Mouse (Mus musculus) heart, adult 8-10 months (tissue): ENCODE data around the gene Map4k3. TPM values are rescaled to one million over a fixed set of nuclear protein-coding genes. Genes with fewer than 3 reads are reported as not detected.

Source experiments
- DNase-seq: peaks from one replicate; pipeline ENCODE4 v3.0.0; 2022; ENCODE audit warnings: low spot score
- total RNA-seq, 4 experiments: library from RNA; stranded (reverse); gene quantifications; 2 replicates each; pipeline ENCODE4 v1.2.4; 2022

Map4k3 gene
- total RNA-seq, 4 experiments from 2014 or later = 19.3 to 25.2 (median 22.0) TPM

DNA sequence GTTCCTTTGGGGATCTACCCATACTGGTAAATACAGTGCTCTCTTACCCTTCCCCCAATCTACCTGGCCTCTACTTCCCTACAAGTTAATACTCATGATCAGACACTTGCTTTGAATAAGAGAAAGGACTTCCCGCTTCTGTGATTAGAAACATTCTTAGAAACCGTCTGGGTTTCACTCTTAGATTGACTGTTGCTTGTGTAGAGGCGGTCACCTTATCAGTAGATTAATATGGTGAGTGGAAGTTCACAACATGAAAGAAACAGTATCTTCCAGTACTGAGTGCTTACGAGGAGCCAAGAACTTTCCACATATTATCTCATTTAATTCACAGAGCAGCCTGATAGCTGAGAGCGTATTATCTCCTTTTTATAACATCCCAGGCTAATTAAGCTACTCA lies 1.5 kb upstream of the Map4k3 start:
- no peak for DNase-seq

DNA sequence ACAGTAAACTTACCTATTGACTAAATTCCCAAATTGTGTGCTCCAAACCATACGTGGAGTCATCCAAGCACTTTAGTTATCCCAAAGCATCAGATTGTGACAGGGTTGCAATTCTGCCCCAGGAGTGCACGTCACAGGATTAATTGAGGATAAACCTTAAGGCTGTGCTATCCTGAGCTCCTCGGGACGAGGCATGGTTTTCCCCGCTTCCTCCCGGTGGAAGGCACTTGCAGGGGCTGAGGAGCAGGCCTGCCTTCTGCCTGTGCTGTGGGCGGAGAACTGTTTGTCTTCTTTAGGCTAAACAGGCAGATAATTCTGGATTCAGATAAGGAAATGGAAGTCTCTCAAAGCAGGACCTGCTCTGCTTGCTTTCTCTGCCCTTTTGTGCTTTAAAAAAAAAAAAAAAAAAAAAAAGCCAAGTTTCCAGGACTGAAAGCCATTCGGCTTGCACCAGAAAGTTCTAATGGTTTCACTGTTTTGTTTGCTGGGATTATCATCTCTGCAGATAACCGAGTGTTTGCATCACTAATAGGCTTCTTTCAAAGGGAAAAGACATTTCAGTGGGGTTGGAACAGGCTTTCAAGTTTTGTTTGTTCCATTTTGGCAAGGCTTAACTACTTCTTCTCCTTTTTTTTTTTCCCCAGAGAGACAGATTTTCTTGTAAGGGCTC lies 930 bp upstream of the Map4k3 start:
- no peak for DNase-seq

DNA sequence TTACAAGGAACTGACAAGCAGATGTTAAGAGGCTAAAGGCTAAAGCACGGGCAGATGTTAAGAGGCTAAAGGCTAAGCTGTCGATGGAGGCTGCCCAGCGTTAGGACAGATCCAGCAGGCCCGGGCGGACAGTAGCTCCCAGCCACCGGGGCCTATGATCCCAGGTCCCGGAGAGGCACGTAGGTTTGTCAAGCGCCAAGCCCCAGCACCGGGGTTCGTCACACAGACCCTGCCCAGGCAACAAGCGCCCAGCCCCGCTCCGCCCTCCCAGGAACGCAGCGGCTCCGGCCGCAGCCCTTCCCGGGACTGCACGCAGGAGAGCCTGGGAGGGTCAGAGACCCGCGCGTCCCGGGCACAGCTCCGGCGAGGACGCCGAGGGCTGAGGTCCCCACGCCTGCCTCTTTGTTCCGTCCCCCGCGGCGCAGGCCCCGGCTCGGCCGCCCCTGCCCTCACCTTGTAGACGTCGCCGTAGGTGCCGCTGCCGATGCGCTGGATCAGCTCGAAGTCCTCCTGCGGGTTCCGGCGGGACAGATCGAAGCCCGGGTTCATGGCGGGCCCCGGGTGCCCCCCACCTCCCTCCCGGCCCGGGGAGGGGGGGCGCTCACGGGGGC lies 839 bp downstream of the Map4k3 start:
- DNase-seq = peak; percentile 48

DNA sequence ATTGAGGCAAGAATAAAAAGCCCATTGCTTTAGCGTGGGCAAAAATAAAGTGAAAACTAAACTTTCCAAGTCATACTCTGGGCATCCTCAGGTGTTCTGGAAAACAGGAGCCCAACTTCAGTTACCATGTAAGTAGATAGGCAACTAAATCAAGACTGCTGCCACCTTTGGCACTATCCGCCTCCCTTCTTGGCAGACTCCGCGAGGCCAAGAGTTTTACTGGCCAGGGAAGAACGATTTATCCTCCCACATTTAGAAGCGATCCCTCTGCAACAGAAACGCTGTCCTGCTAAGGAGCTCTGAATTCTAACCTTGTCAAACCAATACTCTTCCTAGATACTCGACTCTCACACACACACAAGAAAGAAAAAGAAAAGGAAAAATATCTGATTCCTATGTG lies 1.5 kb downstream of the Map4k3 start:
- DNase-seq = no peak

DNA sequence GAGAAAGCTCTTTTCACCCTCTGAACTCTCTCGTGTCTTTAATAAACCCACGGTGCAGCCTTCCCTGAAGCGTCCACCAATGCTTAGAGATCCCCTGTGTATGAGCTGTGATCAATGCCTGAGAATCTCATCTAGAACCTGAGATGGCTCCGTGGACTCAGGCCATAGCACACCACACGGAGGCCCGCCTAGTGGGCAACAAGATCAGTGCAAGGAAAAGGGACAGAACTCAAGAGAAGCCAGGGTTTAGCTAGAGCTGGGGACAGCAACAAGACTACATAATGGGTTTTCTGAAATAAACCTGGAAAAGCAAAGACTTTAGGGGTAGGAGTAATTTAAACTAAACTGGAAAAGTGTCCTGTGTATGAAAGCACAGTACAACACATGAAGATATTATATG lies 5.2 kb downstream of the Map4k3 start:
- no peak for DNase-seq

DNA sequence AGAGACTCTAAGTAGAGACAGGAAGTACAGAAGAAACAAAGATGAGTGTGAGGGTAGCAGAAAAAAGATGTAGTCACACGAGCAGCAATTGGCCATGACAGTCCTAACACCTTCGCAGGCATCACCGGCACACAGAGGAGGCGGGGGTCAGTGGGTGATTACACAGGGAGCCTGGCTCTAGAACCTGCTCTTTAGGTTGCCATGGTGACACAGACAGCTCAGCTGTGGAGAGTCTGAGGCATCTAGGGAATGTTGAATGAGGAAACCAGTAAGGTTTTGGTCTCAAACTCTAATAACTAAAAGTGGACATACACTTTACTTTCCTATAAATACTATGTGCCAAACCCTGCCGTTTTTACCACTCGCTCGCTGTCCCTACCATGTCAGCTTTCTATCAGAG lies 6.6 kb downstream of the Map4k3 start:
- no peak for DNase-seq

DNA sequence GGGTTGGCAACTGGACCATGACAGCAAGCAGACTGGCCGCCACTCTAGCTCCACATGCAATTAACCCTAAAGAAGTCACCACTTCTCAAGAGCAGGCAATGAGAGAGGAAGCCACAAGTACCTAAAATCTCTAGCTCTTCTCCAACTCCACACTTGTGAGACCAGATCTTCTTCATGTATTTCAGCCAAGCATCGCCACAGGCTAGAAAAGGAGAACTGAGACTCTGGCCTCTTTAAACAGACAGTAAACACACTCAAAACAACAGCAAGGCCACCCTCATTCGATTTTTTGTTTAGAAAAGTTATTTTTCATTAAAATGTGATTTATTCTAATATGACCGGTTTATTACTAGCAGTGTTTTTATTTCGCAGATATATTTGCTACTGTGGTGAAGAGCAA lies 9.0 kb downstream of the Map4k3 start:
- no peak for DNase-seq

DNA sequence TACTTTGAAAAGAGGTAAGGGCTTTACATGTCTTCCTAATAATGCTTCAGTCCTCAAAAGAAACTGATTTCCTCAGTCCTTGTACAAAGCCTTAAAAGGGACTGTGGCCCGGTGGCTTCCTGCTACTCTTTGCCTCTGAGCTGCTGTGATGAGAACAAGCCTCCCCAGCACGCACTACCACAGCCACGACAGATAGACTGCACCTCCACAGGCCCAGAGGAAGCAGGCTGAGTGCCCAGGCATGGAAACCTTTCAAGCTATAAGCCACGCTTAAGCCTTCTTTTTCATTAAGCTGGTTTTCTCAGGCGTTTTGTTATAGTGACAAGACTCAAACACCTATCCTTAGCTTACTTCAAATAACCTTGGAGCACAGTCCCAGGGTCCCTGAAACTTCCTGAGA lies 10.0 kb downstream of the Map4k3 start:
- DNase-seq = peak; percentile 60

DNA sequence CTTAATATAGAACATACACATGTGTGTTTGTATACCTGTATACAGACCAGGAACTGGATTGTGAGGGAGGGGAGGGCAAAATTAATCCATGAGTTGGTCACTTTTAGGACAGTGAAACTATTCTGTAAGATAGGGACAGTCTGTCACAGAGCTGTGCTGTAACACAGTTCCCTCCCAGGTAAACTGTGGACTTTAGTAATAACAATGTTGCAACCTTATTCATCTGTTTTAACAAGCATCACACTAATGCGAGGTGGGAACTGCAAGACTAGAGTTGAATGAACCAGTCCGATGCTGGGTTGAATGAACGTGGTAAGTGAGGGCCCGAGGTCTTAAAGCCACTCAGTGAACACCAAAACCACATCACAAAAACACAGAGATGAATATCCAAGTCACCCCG lies 14.7 kb downstream of the Map4k3 start:
- DNase-seq = no peak

DNA sequence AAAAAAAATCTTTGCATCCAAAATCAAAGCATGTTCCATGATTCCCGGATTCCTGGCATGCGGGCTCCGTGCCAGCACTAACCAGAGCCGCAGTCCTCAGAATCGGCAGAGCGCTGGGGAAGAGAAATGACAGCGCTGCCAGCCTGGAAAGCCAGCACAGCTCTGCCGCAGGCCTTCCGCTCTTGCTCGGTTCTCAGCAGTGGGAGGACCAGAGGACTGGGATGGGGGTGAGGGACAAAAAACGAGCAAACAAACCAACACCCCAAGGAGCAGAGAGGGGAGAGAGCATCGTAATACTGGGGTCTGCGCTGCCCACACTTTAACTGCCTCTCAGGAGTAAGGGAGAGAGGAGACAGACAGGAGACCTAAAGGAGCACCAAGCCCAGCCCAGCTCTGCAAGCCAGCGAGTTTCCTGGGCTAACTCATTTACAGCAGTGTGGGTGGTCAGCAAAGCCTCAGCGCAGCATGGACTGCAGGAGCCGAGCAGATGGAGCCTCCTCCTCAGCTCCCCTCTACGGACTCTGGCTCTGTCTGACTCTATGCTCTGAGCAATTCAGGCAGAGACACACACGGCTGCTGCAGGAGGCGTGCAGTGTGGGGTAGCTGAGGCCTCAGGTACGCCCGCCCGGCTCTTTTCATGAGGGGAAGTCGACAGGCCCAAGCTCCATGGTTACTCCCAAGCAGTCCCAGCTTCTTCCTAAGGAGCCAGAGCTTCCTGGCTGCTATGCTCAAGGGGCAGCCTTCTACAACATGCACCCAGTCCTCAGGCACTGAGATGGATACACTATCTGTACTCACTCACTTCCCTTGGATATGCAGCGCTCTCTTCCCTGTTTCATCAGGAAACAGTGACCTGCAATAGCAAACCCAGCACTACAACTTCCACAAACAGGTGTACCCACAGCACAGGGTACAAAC lies 18.1 kb downstream of the Map4k3 start:
- DNase-seq = no peak

DNA sequence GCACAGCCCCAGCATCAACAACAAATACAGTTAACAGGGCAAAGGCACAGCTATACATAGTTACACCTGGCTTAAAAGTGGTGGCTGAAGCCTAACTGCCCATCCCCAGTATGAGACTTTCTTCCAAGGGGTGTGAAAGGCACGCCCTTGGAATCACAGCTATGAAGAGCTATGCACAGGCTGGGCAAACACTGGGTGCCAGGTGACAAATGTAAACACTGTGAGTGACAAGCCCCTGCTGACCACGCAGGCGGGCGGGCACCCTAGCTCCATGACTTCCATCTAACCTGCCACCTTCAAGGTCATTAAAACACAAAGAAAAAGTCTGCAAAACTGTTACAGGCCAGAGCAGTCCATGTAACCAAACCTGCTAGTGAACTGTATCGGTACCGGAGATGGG lies 19.5 kb downstream of the Map4k3 start:
- DNase-seq = no peak

DNA sequence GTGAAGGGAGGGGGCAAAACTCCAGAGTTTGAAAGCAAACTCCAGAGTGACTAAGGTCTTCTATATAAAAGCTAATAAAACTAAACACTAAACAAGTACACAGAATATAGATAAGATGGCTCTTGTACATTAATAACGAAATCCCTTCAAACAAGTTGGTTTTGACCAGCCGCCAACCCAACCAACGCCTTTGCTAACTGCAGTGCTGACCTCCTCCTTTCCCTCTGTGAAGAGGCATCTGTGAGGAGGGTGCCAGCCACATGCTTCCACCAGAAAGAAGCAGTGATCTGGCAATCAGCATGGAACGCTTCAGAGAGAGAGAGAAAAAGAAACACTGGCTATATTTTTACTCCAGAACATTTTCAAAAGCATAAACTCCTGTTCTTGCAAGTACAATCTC lies 21.1 kb downstream of the Map4k3 start:
- DNase-seq = no peak

DNA sequence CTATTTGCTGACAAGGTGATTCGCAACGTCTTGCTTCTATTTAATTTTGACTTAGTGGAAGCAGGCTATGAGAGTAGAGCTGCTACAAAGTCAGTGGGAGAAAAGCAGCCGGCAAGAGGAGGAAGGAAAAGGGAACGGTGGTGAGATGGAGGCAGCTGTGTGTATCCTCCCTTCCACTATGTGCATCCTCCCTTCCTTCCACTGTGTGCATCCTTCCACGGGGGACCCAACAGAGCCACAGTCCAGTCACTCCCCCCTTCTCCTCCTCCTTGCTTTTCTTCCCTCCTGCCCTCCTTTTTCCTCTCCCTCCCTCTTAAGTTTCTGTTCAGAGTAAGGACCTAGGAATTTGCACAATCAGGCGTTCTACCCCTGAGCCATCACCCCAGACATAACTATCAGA lies 21.7 kb downstream of the Map4k3 start:
- no peak for DNase-seq

DNA sequence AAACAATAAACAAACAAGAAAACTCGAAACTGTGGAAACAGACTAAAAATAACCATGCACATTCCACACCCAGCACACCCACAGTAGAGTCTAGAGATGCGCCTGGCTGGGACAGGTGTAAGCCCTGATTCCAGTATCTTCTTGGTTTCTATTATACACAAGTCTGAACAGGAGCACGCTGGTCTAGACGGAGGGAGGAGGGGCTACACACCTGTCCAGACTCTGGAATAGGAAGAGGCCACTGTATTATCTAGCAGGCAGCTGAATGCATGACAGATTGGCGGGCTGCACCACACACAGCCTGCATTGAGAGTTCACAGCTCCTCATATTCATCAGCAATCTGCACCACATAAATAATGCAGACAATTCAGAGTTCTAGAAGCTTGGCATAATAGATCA lies 26.6 kb downstream of the Map4k3 start:
- no peak for DNase-seq

DNA sequence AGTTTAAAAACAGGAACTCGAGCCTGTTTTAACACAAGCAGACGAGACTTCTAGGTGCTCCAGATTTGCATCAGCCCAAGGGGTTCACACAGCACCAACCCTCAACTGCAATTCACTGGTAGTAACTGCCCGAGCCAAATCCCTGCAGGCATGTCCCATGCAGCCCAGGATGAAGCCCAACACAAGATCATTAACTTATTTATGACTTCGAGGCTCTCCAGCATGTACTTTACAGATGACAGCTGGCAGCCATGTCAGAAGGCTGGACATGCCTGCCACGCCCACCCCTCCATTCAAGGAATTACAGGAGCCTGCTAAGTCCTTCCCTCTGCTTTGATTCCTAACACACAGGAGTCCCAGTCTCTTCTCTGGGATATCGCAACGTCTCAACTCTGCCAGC lies 29.4 kb downstream of the Map4k3 start:
- no peak for DNase-seq

DNA sequence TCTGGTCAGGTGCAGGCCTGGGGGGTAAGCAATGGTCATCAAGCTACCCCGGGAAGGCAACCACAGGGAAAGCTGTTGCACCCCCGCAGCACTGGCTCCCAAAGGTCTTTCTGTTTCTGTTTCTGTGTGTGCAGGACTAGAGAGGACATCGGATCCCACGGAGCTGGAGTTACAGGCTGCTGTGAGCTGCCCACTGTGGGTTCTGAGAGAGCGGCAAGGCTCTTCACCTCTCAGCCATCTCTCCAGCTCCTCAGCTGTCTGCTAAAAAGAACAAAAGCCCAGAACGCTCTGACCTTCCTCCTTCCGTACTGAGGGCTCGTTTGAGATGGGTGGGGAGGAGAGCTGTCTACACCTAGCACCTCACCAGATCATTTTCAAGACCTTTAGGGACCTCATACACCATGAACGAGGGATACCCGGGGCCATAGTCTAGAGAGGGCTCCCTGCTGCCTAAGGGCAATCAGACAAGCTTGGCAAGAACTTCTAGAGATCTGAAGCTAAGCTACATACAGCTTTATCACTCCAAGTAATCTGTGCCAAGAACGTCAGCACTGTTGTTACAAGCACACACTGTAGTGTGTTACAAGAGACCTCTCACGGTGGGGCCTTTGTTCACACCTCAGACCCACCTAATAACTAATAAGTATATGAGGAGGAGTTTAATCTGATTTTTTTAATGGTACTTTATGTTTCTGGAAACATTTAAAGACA lies 29.9 kb downstream of the Map4k3 start:
- no peak for DNase-seq

DNA sequence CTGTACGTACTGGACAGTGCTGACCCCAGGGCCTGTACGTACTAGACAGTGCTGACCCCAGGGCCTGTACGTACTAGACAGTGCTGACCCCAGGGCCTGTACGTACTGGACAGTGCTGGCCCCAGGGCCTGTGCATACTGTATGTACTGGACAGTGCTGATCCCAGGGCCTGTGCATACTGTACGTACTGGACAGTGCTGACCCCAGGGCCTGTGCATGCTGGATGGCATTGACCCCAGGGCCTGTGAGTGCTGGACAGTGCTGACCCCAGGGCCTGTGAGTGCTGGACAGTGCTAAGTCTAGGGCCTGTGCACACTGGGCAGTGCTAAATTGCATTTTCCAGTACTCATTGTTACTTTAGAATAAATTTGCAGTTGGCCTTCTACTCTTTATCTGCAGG lies 31.3 kb downstream of the Map4k3 start:
- DNase-seq = no peak

DNA sequence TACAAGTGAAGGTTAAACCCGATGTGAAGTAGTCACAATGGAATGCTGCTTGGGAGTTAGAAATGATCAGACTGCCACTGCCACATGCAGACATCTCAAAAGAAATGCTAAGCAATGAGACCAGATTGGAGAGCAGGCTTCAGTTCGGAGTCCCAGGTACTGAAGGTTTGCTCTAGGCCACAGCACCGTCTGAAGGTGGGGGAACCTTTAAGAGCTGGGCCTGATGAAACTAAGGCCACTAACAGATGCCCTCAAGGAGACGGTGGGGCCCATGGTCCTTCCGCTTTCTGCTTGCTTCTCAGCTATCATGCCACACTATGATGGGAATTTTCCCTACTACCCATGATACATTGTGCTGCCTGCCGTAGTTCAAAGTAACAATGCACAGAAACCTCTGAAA lies 32.1 kb downstream of the Map4k3 start:
- no peak for DNase-seq

DNA sequence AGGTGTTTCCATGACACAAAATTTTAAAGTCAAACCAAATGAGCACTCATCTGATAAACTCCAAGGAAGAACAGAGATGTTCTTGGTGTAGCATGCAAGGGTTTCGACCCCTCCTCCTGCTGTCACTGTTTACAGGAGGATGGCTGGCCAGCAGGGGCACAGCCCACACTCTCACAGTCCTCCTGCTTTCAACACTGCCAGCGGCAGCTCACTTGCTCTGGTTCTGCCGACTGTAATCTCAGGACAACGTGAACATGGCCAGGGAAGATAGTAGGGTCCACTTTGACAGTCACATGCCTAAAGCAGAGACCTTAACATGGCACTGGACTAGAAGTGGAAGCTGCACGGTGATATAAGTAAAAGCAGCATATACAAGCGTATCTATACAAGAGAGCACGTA lies 34.6 kb downstream of the Map4k3 start:
- no peak for DNase-seq

DNA sequence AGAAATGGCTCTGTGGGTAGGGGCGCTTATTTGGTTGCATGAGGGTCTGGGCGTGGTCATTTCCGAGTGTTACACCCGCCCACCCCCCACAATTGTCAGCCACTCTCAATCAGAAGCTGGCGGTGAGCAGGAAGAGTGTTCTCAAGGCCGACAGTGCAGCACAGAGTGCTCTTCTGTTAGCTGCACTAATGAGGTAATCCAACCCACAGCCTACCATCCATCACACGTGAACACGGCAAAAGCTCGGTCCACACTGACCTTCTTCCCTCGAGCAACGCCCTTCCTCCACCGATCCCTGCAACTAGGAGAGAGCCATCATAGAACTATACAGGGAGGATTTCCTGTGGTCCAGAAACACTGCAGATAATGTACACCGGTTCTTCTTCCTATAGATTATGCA lies 36.1 kb downstream of the Map4k3 start:
- DNase-seq = no peak

DNA sequence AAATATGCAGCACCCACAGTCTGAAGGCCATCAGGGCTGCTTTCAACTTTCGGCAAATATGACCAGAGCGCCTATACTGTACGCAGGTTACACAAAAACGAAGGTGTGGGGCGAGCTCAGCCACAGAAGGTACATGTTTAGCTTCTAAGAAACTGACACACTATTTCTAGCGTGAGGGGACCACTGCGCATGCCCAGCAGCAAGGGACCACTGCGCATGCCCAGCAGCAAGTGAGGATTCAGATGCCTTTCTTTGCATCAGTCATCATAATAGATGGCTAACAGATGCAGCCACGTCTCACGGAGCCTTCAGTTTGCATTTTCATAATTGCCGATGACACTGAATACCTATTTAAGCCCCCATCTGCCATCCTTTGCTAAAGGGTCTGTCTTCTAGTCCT lies 39.6 kb downstream of the Map4k3 start:
- DNase-seq = no peak

DNA sequence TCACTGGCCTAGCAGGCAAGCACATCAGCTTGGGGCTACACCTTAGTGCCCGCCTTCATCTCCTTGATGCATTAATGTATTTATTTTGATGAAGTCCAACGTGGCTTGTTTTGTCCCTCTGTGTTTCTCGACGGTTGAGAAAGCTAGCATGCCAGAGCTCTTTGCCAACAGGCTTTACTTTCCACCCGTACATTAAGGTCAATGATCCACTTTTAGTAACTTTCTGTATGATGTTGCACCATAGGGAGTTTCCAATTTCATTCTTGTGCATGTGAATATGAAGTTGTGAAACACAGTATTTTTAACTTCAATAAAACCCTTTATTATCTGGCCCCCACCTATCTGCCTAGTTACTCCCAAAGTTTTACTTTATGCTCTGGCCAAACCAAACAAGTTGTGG lies 42.2 kb downstream of the Map4k3 start:
- DNase-seq = no peak
